Mouse (Mus musculus): Measurements from ENCODE around the gene Tenm2.

Tenm2 gene

DNA sequence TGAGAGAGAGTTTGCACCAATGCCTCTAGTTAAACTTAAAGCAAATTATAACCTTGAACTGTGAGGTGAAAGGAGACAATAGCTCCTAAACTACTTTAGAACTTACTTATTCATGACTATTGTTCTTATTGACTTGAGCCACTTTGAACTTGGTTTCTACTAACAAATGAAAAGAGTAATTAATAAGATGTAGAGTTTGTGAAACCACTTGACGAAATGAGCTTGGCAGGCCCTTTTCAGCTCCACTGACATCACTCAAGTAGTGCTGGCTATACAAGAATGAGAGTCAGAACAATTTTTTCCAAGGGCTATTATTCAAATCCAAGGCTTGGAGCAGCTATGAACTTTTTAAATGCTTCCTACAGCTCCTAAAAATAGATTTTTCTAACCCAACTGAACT is 643.3 kb downstream of the Tenm2 start:
- no peak for DNase-seq (ENCODE audit: low spot score)

DNA sequence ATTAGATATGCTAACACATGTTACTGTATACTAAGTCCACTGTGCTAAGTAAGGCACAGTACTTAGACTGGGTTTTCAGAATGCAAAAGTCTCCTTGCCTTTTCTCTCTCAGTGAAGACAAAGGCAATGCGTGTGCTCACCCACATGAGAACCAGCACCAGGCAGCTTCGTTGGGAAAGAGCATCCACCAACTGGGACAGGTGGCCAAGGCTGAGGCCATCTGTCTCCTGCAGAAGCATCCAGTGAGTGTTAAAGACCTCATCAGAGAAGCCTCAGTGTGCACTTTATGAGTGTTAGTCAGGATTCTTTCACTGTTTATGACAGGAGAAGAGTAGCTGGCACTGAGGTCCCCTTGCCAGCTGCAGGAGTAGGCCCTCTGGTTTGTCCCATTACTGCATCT is 669.6 kb downstream of the Tenm2 start:
- no peak for DNase-seq (ENCODE audit: low spot score)

DNA sequence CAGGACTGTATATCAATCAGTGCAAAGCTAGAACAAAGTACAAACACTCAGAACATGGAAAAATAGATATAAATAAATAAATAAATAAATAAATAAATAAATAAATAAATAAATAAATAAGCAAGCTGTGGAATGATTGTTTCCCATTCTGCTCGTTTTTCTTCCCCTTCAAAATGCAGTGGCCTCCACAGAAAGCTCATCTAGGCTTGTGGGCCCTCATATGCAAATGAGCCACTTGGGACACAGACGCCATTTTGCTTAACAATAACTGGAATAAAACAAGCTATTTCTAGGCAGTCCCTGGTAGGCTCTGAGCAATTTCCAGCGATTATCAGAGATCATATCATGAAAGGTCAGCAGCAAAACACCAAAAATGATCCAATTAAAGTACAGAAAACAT is 672.9 kb downstream of the Tenm2 start:
- DNase-seq (ENCODE audit: low spot score): no peak

DNA sequence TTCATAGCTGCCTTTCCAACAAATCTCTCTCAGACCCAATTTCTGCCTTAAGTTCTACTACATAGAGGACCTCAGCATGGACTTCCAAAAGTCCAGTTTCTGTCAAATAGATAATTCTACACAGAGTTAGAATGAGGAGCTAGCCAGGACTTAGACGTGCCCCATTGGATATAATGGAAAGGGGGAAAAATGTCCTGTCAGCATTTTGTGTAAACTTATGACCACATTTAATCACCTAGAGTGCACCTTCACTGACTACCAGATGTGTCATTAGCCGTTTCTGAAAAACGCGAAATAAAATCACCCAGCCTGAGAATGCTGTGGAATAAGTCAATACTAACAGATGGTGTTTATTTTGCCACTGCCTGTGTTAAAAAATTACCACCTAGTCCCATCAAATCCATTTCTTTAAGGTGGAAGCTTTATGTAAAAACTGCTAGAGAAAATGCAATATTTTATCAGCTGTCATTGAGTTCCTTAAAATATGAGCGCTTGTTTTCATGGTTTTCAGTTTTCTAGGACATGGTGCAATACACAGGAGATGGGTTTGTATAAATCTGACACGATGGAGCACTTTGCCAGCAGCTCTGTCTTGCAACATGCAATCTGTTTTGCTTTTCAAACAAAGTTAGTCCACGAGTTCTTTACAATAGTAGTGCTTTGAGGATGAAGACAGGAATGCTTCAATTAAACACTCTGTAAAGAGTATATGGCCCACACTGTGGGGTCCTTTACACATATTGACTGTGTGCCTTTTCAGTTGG is 674.8 kb downstream of the Tenm2 start:
- DNase-seq (ENCODE audit: low spot score): no peak

DNA sequence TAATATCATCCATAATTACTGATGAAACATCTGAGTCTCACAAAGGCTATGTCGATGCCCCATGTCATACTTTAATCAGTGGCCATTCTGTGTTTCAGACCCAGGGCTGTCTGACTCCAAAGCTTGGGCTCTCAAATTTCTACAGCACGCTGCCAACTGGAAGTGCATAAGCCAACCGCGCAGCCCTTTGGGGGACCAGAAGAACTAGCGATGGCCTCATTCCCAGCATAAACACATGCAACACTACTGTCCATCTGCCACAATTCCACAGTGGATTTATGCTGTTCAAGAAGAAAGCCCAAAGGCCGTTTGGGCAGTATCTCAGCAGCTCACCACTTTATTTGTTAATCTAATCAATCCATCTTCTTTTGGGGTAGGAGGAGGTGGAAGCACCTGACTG is 678.4 kb downstream of the Tenm2 start:
- DNase-seq (ENCODE audit: low spot score): no peak

DNA sequence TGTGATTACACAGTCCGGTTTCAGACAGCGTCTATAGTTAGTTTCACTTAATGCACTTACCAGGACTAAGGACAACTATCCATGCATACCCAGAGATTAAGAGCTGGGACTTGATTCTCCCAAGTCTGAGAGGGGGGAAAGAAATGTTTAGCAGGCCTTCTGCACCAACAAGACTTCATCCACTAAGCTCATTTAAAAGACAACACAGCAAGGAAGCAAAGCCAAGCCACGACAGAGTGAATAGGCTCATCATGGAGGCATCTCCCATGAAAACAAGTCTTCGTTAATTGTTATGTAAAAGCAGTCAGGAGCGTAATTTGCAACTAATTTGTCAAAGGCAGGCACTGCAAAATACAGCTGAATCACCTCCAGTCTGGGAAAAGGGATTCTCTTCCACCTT is 682.5 kb downstream of the Tenm2 start:
- no peak for DNase-seq (ENCODE audit: low spot score)

DNA sequence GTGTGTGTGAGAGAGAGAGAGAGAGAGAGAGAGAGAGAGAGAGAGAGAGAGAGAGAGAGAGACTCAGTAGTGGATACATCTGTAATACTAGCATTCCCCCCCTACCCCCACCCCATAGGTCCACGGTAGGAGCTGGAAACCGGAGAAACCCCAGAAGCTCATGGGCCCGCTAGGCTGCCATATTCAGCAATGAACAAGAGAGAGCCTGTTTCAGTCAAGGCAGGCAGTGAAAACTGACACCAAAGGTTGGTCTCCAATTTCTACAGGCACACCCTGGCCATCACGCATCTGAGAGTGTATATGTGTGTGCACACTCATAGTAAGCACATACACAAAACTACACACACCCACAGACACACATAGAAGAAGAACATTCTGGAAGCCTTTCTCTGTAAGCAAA is 685.1 kb downstream of the Tenm2 start:
- no peak for DNase-seq (ENCODE audit: low spot score)

DNA sequence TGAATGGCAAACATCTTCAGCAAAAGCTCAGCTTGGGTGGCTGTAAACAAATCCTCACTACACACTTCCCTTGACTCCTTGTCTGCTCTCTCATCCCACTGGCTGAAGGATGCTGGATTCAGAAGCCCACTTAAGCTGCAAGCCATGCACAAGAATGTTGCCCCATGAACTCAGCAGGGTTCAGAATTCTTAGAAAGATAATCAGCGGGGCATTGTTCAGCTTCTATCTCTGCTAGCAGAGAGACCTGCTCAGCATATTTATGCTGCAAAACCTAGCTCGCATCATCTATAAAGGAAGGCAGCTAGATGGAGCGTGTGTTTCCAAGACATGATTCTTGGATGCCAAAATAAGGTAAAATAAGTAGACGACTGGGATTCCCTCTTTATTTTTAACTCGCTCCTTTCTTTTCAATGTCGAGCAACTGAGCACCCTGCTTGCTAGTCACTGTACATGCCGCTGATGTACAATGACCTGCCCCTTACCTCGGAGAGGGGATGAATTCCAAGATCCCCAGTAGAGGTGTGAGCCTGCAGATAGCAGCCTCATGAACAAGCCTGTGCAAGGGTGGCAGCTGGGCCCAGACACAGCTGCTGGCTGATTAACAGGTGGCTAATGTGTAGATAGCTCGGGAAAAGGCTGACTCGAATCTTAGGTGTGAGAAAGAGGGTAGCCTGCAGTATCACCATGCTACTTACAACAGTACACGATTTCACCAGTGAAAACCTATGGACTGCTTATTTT is 686.2 kb downstream of the Tenm2 start:
- no peak for DNase-seq (ENCODE audit: low spot score)

DNA sequence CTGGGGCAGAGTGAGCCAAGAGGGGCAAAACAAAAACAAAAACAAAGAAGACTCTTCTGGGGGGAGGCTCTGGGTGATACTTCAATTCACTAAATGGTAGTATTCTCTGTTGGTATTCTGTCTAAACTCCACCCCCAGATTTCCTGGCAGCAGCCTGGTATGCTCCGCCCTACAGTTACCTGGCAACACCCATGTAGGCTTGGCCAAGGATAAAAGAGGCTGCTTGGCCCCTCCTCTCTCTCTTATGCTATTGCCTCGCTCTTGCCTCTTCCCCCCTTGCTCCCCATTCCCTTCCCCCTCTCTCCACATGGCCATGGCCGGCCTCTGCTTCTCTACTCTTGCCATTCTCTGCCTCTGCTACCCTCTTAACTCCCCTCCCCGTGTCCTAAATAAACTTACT is 687.6 kb downstream of the Tenm2 start:
- no peak for DNase-seq (ENCODE audit: low spot score)

DNA sequence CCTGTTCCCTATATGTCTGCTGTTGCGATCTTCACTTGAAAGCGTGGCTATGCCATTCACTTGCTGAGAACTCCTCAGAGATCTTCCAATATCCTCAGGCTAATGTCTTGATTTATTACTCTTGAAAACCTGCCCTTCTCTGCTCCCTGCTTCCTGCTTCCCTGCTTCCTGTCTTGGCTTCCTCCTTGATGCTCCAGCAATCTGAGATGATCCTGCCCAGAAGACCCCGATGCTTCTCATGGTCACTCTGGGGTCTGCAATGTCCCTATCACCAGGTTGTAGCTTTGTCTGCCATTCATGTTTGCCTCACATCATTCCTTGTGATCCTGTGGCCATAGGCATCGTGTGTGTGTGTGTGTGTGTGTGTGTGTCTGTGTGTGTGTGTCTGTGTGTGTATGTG is 697.6 kb downstream of the Tenm2 start:
- no peak for DNase-seq (ENCODE audit: low spot score)

DNA sequence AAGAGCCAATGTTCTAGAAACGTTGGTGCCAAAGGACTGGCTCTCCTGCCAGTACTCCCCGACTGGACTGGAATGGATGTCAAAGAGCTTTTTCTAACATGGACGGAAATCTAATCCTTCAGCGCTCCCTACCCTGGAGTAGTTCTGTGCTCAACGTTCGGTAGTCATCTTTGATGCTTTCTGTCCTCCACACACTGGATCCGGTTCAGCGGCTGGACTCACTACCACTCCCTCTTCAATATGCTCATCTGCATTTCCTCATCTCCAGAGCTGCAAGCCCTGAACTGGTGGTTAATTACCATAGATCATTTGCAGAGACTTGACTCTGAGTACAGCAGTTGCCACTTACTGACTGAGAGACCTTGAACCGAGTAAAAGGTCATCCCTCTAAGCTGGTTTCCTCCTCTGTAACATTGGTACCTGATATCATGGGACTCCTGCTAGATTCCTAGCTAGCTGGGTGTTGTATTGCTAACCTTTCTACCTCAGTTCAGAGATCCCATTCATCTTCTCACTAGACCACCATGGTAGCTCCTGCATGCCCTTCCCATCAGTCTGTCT is 698.1 kb downstream of the Tenm2 start:
- DNase-seq (ENCODE audit: low spot score): no peak

DNA sequence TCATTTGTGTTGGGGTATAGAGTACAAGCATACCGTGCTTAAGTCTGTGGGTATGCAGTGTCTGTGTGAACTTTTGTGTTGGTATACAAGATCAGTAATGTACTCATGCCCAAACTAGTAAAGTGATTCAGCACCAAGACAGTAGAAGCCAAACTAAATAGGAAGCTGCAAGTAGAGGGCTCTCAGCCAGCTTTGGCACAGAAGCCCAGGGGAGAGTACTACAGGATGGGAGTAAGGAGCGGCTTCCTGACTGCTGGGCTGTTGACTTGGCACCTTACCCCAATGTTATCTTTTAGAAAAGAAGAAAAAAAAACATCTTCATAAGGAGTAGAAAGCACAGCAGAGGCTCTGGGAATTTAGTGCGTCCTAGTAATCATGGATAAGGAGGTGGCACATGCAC is 700.2 kb downstream of the Tenm2 start:
- no peak for DNase-seq (ENCODE audit: low spot score)

DNA sequence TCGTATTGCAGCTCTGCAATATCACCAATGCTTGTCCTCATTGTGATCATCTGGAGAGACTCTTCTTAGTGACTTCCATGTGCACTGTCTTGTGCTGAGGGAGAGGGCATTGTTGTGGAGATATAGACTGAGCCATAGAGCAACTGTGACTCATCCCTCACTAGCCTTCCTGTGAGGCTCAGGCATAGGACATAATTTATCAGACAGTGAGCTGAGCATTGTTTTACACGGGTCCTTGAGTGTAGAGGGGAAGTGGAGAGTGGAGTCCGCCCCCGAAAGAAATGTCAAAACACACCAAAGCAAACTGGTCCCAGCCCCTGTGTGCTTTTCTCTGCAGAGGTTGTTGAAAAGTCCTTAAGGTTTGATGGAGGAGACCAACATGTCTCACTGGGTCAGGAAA is 704.1 kb downstream of the Tenm2 start:
- DNase-seq (ENCODE audit: low spot score): no peak

DNA sequence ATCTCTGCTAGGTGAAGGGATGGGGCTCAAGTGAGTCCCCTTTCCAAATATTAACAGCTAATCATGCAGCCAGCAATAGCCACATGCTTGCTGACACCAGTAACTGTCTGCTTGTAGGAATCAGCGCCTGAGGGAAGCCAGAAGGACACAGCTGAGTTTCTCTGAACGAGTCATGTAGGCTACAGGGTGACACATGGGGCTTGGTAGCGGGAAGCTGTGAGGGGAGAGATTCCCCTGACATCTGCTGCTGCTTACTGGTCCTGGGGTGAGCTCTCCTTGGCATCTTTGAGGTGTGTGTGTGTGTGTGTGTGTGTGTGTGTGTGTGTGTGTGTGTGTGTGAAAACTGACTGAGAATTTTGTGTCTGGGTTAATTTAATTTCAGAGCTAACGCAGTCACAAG is 708.3 kb downstream of the Tenm2 start:
- DNase-seq (ENCODE audit: low spot score): no peak

DNA sequence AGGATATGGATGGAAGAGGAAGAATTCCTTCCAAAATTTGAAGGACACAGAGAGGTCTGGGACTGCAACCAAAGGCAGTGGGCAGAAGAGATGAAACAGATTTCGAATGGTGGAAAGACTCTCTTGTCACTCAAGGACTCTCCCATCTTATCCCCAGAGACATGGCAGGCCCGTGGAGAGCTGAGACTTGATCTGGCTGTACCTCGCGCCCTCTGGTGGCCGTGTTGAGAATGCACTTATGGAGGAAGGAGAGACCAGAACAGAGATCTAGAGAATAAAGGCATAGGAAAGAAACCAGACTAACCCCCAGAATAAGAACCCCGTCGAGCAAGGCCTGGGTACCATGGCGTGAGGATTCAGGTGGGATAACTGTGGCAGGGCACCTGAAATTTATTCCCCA is 709.4 kb downstream of the Tenm2 start:
- peak; percentile 88 for DNase-seq (ENCODE audit: low spot score)

DNA sequence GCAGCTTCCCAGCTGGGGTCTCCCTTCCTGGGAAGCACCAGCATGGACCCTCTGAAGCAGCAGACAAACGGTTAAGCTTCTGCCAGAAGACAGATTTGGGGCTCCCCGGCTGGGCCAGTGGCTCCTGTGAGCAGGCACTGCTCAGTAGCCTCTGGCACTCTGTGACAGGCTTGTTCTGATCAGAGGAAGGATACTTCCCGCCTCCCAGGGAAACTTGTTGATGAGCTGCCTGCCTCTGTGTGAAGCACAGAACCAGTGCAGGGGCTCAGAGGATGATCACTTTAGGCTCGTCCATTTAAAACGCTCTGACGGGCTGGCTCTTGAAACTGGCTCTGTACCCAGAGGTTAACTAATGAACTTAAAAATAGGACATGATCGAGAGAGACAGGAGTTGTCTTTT is 723.3 kb downstream of the Tenm2 start:
- no peak for DNase-seq (ENCODE audit: low spot score)

DNA sequence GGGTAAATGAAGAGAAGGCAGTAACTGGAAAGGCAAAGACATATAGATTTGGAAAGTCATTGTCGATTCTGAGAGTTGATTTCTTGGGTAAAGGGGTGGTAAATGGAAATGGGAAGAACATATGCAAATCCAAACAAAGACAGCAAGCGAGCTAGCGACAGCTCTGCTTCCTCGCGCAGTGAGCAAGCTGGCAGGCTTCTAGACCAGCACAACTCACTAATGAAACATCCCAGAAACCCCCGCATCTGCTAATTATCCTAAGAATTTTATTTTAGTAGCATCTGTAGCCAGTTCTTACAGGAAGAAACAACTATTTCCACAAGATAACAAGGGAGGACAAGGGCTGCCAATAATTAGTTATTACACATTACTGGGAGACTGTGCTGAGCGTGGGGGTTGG is 727.5 kb downstream of the Tenm2 start:
- DNase-seq (ENCODE audit: low spot score): no peak

DNA sequence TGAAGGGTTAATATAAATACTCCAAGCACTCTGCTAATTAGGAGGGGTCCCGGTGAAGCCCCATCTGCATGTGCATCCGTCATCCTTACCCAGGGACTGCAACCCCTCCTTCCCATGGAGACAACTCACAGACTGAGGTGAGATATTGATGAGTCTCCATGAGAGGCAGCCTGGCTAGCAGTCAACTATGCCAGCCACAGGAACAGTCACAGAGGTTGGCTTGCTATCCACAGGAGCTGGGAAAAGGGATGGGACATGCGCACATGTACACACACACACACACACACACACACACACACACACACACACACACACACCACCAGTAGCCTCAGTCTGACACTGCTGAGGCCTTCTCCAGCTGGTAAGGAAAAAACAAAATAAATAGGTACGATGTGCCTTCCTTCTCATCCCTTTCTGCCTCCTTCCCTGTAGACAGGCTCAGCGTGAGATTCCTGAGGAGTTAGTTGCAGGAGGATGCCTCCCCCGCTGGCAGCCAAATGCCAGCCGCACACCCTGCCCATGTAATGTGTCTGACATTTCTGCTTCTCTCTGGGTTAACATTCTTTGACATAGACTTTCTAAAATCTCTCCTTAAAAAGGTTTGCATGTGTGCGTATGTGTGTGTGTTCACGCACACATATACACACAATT is 740.7 kb downstream of the Tenm2 start:
- no peak for DNase-seq (ENCODE audit: low spot score)

DNA sequence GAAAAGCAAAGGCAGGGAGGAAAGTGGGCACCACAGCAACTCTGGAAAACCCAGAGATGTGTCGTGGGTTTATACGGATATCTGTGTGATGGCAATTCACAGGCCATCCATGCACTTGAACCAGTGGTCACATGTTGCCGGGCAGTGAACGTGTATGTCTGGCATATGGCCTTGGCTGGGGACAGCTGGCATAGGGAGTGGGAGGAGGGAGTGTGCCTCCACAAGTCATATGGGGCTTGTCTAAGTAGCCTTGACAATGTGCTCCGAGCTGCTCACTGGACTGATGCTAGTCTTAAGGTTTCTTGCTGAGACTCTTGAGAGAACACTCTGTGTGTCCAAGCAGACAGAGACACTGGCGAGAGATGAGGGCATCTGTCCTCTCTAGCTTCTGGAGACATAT is 743.5 kb downstream of the Tenm2 start:
- DNase-seq (ENCODE audit: low spot score): no peak

DNA sequence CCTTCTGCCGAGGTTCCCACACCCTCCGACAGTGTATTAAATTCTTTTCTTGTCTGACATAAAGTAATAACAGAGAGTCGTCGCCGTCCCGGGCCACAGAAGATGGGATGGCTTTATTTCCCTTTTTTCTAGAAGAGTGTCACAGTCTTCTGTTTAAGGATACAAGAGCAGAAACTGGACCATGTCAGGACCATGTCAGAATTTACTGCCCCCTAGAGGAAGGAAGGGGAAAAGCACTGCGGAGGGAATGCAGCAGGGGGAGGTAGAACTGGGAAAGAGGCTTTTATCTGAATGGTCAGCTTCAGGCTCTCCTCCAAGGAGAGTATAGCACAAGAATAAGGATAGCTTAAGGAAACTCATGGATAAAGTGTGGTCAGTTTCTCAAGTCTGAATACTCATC is 745.7 kb downstream of the Tenm2 start:
- no peak for DNase-seq (ENCODE audit: low spot score)

DNA sequence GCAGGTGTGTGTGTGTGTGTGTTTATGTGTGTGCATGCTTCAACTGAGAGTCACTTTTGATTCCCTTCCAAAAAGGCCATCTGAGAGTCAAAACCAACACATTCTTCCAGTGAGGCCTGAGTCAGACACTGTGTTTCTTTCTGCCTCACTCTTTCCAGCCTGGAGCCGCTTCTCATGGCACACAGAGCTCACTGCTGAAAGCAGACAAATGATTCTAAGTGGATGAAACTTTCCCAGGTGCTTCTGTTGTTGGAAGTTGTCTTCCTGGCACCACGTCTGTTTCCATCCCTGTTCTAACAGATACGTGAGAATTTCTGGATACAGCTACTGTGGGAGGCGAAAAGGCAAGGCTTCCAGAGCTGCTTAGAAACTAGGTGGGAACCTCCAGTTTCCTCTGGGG is 747.1 kb downstream of the Tenm2 start:
- no peak for DNase-seq (ENCODE audit: low spot score)

DNA sequence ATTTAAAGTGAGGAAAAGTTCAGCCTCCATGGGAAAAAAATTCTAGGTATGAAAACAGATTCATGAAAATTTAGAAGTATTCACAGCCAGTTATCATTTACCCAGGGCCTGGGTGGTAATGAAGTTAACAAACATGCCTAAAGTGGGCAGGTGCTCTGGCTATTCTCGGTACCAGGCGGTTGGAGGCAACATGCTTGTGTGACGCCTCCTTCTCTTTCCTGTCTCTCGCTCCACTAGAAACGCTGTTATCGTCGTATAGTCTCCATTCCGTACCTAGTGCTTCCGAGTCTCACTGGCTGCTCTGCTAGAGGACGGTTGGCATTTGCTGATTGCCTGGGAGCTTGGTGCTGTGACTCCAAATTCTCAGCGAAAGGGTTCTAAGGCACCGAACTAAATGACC is 749.7 kb downstream of the Tenm2 start:
- no peak for DNase-seq (ENCODE audit: low spot score)

DNA sequence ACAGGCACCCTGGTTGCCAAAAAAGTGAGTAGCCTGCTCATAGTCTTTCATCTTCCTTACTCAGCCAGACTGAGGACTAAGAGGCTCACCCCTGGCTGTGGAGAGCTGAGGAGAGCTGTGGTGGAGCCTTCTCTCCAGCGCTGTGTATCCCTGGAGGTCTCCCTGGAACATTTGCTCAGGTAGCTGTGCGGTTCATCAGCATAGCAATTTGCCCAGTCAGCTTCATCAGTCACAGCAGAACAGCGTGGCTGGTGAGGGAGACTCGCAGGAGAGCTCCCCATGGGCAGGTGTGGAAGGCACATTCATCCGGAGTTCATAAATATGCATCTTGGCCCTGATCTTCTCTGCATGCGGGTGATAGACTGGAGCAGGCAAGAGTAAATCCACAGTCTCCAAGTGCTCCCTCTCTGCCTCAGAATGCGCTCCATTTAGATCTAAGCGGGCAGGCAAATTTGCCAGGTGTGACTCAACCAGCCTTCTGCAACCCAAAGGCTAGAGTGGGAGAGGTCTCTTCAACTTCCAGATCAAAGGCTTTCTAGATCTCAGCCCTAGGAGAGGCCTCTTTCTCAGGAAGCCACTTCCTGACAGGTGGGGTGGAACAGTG is 751.2 kb downstream of the Tenm2 start:
- no peak for DNase-seq (ENCODE audit: low spot score)
